Mouse (Mus musculus): ENCODE measurements around the gene Dnah8. TPM values are rescaled to one million over a fixed set of nuclear protein-coding genes. Genes with fewer than 3 reads are reported as not detected.

Dnah8 gene
- polyA plus RNA-seq, 1 experiment, result 295 TPM

GRCm38 (mm10) chr17:30679612-30680011 lies 55.5 kb downstream of the Dnah8 start:
- Histone ChIP-seq H3K4me1 (ENCODE audit: control insufficient read depth, insufficient read depth, low read length) (no peaks in the 10 kb centered on the region), H3K36me3 (ENCODE audit: control insufficient read depth, insufficient read depth, low read length) (no peaks in the 10 kb centered on the region; the same call in none of the 2 replicates), H3K4me3 (ENCODE audit: control insufficient read depth, low read depth, low read length) (no peak overlapping the region), H3K27ac (ENCODE audit: control insufficient read depth, insufficient read depth, low read depth, low read length) (no peak overlapping the region), H3K27me3 (ENCODE audit: control insufficient read depth, insufficient read depth, low read length) (no peaks in the 10 kb centered on the region)
- no peak for TF ChIP-seq CTCF (IDR thresholded peaks at IDR 0.05; ENCODE audit: control insufficient read depth, insufficient read depth, insufficient replicate concordance, low read depth, low read length)
- TF ChIP-seq POLR2A (IDR thresholded peaks at IDR 0.05; ENCODE audit: control insufficient read depth, low read depth, low read length), result no peak

GRCm38 (mm10) chr17:30681604-30682003 lies 57.5 kb downstream of the Dnah8 start:
- Histone ChIP-seq H3K4me1 (ENCODE audit: control insufficient read depth, insufficient read depth, low read length) (no peaks in the 10 kb centered on the region), H3K36me3 (ENCODE audit: control insufficient read depth, insufficient read depth, low read length) (no peaks in the 10 kb centered on the region; the same call in none of the 2 replicates), H3K27me3 (ENCODE audit: control insufficient read depth, insufficient read depth, low read length) (no peaks in the 10 kb centered on the region), H3K27ac (ENCODE audit: control insufficient read depth, insufficient read depth, low read depth, low read length) (no peak overlapping the region), H3K4me3 (ENCODE audit: control insufficient read depth, low read depth, low read length) (no peak overlapping the region)
- TF ChIP-seq CTCF (IDR thresholded peaks at IDR 0.05; ENCODE audit: control insufficient read depth, insufficient read depth, insufficient replicate concordance, low read depth, low read length) (peak; percentile 80; the same call in 1 of the 2 replicates), POLR2A (IDR thresholded peaks at IDR 0.05; ENCODE audit: control insufficient read depth, low read depth, low read length) (no peak)

GRCm38 (mm10) chr17:30690181-30690580 lies 66.0 kb downstream of the Dnah8 start:
- Histone ChIP-seq H3K27me3 (ENCODE audit: control insufficient read depth, insufficient read depth, low read length) (no peaks in the 10 kb centered on the region), H3K36me3 (ENCODE audit: control insufficient read depth, insufficient read depth, low read length) (peaks cover 4% of the 10 kb centered on the region)

GRCm38 (mm10) chr17:30691481-30691880 lies 67.3 kb downstream of the Dnah8 start:
- peaks cover 4% of the 10 kb centered on the region for H3K36me3 ChIP-seq (ENCODE audit: control insufficient read depth, insufficient read depth, low read length)
- no peak overlapping the region for H3K4me3 ChIP-seq (ENCODE audit: control insufficient read depth, low read depth, low read length)
- no peak for TF ChIP-seq CTCF (IDR thresholded peaks at IDR 0.05; ENCODE audit: control insufficient read depth, insufficient read depth, insufficient replicate concordance, low read depth, low read length)
- no peak for TF ChIP-seq POLR2A (IDR thresholded peaks at IDR 0.05; ENCODE audit: control insufficient read depth, low read depth, low read length)
- H3K27ac ChIP-seq (ENCODE audit: control insufficient read depth, insufficient read depth, low read depth, low read length), result no peak overlapping the region
- H3K4me1 ChIP-seq (ENCODE audit: control insufficient read depth, insufficient read depth, low read length), result no peaks in the 10 kb centered on the region; the same call in 1 of the 2 replicates
- H3K27me3 ChIP-seq (ENCODE audit: control insufficient read depth, insufficient read depth, low read length), result no peaks in the 10 kb centered on the region

More at GRCm38 (mm10) chr17:30690181-30690580, 66.0 kb downstream of the Dnah8 start:
- no peak for TF ChIP-seq CTCF (IDR thresholded peaks at IDR 0.05; ENCODE audit: control insufficient read depth, insufficient read depth, insufficient replicate concordance, low read depth, low read length)
- TF ChIP-seq POLR2A (IDR thresholded peaks at IDR 0.05; ENCODE audit: control insufficient read depth, low read depth, low read length), result no peak
- Histone ChIP-seq H3K4me3 (ENCODE audit: control insufficient read depth, low read depth, low read length) (no peak overlapping the region), H3K27ac (ENCODE audit: control insufficient read depth, insufficient read depth, low read depth, low read length) (no peak overlapping the region), H3K4me1 (ENCODE audit: control insufficient read depth, insufficient read depth, low read length) (no peaks in the 10 kb centered on the region; the same call in 1 of the 2 replicates)

GRCm38 (mm10) chr17:30694281-30694680 lies 70.1 kb downstream of the Dnah8 start:
- Histone ChIP-seq H3K4me3 (ENCODE audit: control insufficient read depth, low read depth, low read length) (no peak overlapping the region; the same call in 1 of the 2 replicates), H3K27ac (ENCODE audit: control insufficient read depth, insufficient read depth, low read depth, low read length) (no peak overlapping the region), H3K4me1 (ENCODE audit: control insufficient read depth, insufficient read depth, low read length) (no peaks in the 10 kb centered on the region; the same call in 1 of the 2 replicates), H3K27me3 (ENCODE audit: control insufficient read depth, insufficient read depth, low read length) (no peaks in the 10 kb centered on the region), H3K36me3 (ENCODE audit: control insufficient read depth, insufficient read depth, low read length) (peaks cover 2% of the 10 kb centered on the region; the same call in 1 of the 2 replicates)
- TF ChIP-seq CTCF (IDR thresholded peaks at IDR 0.05; ENCODE audit: control insufficient read depth, insufficient read depth, insufficient replicate concordance, low read depth, low read length) (no peak), POLR2A (IDR thresholded peaks at IDR 0.05; ENCODE audit: control insufficient read depth, low read depth, low read length) (no peak)

GRCm38 (mm10) chr17:30714732-30715131 lies 90.6 kb downstream of the Dnah8 start:
- Histone ChIP-seq H3K4me3 (ENCODE audit: control insufficient read depth, low read depth, low read length) (no peak overlapping the region), H3K27ac (ENCODE audit: control insufficient read depth, insufficient read depth, low read depth, low read length) (no peak overlapping the region), H3K27me3 (ENCODE audit: control insufficient read depth, insufficient read depth, low read length) (no peaks in the 10 kb centered on the region), H3K36me3 (ENCODE audit: control insufficient read depth, insufficient read depth, low read length) (no peaks in the 10 kb centered on the region; the same call in 1 of the 2 replicates), H3K4me1 (ENCODE audit: control insufficient read depth, insufficient read depth, low read length) (no peaks in the 10 kb centered on the region)
- TF ChIP-seq POLR2A (IDR thresholded peaks at IDR 0.05; ENCODE audit: control insufficient read depth, low read depth, low read length) (no peak), CTCF (IDR thresholded peaks at IDR 0.05; ENCODE audit: control insufficient read depth, insufficient read depth, insufficient replicate concordance, low read depth, low read length) (peak; percentile 44; the same call in 1 of the 2 replicates)

- no peak for TF ChIP-seq POLR2A (IDR thresholded peaks at IDR 0.05; ENCODE audit: control insufficient read depth, low read depth, low read length)
- TF ChIP-seq CTCF (IDR thresholded peaks at IDR 0.05; ENCODE audit: control insufficient read depth, insufficient read depth, insufficient replicate concordance, low read depth, low read length), result no peak
- Histone ChIP-seq H3K4me1 (ENCODE audit: control insufficient read depth, insufficient read depth, low read length) (no peaks in the 10 kb centered on the region), H3K36me3 (ENCODE audit: control insufficient read depth, insufficient read depth, low read length) (no peaks in the 10 kb centered on the region; the same call in 1 of the 2 replicates), H3K4me3 (ENCODE audit: control insufficient read depth, low read depth, low read length) (no peak overlapping the region), H3K27ac (ENCODE audit: control insufficient read depth, insufficient read depth, low read depth, low read length) (no peak overlapping the region), H3K27me3 (ENCODE audit: control insufficient read depth, insufficient read depth, low read length) (no peaks in the 10 kb centered on the region)
These were observed 94.0 kb downstream of the Dnah8 start for GRCm38 (mm10) chr17:30718197-30718596.
